In genomic region chr12:56781196-56781595, GRCm38 (mm10) we compare ENCODE assay signal across 13 mouse cellular contexts.
A peak's percentile ranks its signal among the peaks of the same experiment; 100 is the strongest.
DNase-seq lines count a peak whose midpoint lies in the region; ATAC-seq and TF ChIP-seq lines count a peak whose summit lies in the region.
"Had no signal": no experiment of that assay in that cellular context is flagged by ENCODE, and none has a peak within 500 bp of the region (broad histone marks: within the 10 kb centered on the region; RNA-seq: fewer than 3 reads in every experiment).

No protein-coding gene starts in this region.

- TF ChIP-seq EP300 in heart, adult 2 months (IDR thresholded peaks at IDR 0.05; ENCODE audit: insufficient read depth, low read depth, low read length), result no peak

- no peaks in the 10 kb centered on the region for H3K79me2 ChIP-seq in heart, adult 2 months (replicated peaks; ENCODE audit: control insufficient read depth, insufficient read depth, low read length)

- TF ChIP-seq POLR2A in heart, adult 2 months (IDR thresholded peaks at IDR 0.05; ENCODE audit: insufficient read depth, low read depth, low read length), result no peak
- TF ChIP-seq POLR2A in lung, adult 2 months (IDR thresholded peaks at IDR 0.05; ENCODE audit: borderline replicate concordance, extremely low read depth, low read depth, low read length), result no peak
- TF ChIP-seq POLR2A in brain, embryonic 14.5 days (IDR thresholded peaks at IDR 0.05; ENCODE audit: borderline replicate concordance, extremely low read depth, insufficient read depth, insufficient read length, poor library complexity, severe bottlenecking), result no peak

- no peaks in the 10 kb centered on the region for H3K9me3 ChIP-seq in heart, embryonic 16.5 days (replicated peaks; ENCODE audit: control insufficient read depth, low read length)
- H3K9me3 ChIP-seq: forebrain, embryonic 13.5 days; heart, embryonic 15.5 days; liver, embryonic 15.5 days; stomach, embryonic 15.5 days had no signal

- no peaks in the 10 kb centered on the region for H3K27me3 ChIP-seq in heart, embryonic 16.5 days (ENCODE audit: control insufficient read depth, insufficient read depth, low read length)
- H3K27me3 ChIP-seq in heart, adult 2 months (ENCODE audit: control insufficient read depth, insufficient read depth, low read length), result no peaks in the 10 kb centered on the region
- H3K27me3 ChIP-seq: forebrain, embryonic 13.5 days; heart, embryonic 15.5 days; liver, embryonic 15.5 days; stomach, embryonic 15.5 days had no signal

- ATAC-seq in heart, embryonic 16.5 days (replicated peaks; ENCODE audit: extremely low read depth, insufficient read depth, low FRiP score), result 0 out of 2 replicates have a peak, but pooled peaks have one; percentile 23
- ATAC-seq: forebrain, embryonic 13.5 days had no signal

- H3K4me2 ChIP-seq in heart, embryonic 16.5 days (ENCODE audit: low read depth, low read length), result no peak overlapping the region
- H3K4me2 ChIP-seq: forebrain, embryonic 13.5 days; heart, embryonic 15.5 days; liver, embryonic 15.5 days; stomach, embryonic 15.5 days had no signal

- no peaks in the 10 kb centered on the region for H3K4me1 ChIP-seq in heart, embryonic 16.5 days (ENCODE audit: control insufficient read depth, insufficient read depth, low read length)
- H3K4me1 ChIP-seq in heart, adult 2 months (ENCODE audit: control insufficient read depth, insufficient read depth, low read length), result no peaks in the 10 kb centered on the region
- H3K4me1 ChIP-seq in lung, adult 2 months (ENCODE audit: control insufficient read depth, insufficient read depth, low read length), result no peaks in the 10 kb centered on the region
- H3K4me1 ChIP-seq: forebrain, embryonic 13.5 days; heart, embryonic 15.5 days; liver, embryonic 15.5 days; stomach, embryonic 15.5 days had no signal

- H3K9ac ChIP-seq in heart, embryonic 16.5 days (ENCODE audit: low read length), result no peak overlapping the region
- no peak overlapping the region for H3K9ac ChIP-seq in heart, adult 2 months (ENCODE audit: low read depth, low read length)
- H3K9ac ChIP-seq: forebrain, embryonic 13.5 days; heart, embryonic 15.5 days; liver, embryonic 15.5 days; stomach, embryonic 15.5 days had no signal

- H3K4me3 ChIP-seq in heart, embryonic 16.5 days (ENCODE audit: low read length), result no peak overlapping the region
- H3K4me3 ChIP-seq in heart, adult 2 months, result no peak overlapping the region
- H3K4me3 ChIP-seq in lung, adult 2 months (replicated peaks; ENCODE audit: extremely low read depth, low read depth, low read length), result no peak overlapping the region
- H3K4me3 ChIP-seq: forebrain, embryonic 13.5 days; heart, embryonic 15.5 days; liver, embryonic 15.5 days; stomach, embryonic 15.5 days had no signal

- no peak for TF ChIP-seq CTCF in heart, adult 2 months (IDR thresholded peaks at IDR 0.05)
- no peak for TF ChIP-seq CTCF in lung, adult 2 months (IDR thresholded peaks at IDR 0.05; ENCODE audit: insufficient read depth, low read length)
- TF ChIP-seq CTCF in brain, embryonic 14.5 days (IDR thresholded peaks at IDR 0.05; ENCODE audit: borderline replicate concordance, extremely low read depth, insufficient read depth, insufficient read length), result no peak

- H3K36me3 ChIP-seq in heart, embryonic 16.5 days (ENCODE audit: control insufficient read depth, insufficient read depth), result no peaks in the 10 kb centered on the region
- H3K36me3 ChIP-seq in heart, adult 2 months (ENCODE audit: control insufficient read depth, insufficient read depth, low read length), result no peaks in the 10 kb centered on the region
- H3K36me3 ChIP-seq: heart, embryonic 15.5 days; liver, embryonic 15.5 days; stomach, embryonic 15.5 days had no signal

- DNase-seq in heart, adult 2 months, result no peak
- DNase-seq in lung, postnatal 10 days, result peak; percentile 16
- DNase-seq in lung, adult 2 months, result no peak
- peak; percentile 14 for DNase-seq in brain, embryonic 14.5 days (ENCODE audit: low read depth)
- DNase-seq in skeletal muscle tissue, adult 2 months (ENCODE audit: low read depth, low spot score), result peak; percentile 10
- DNase-seq in embryo, embryonic 11 days, result no peak
- DNase-seq: adrenal gland, postnatal 14 days; thymus, postnatal 25 days had no signal

- no peak overlapping the region for H3K27ac ChIP-seq in heart, embryonic 16.5 days (ENCODE audit: low read length)
- no peak overlapping the region for H3K27ac ChIP-seq in heart, adult 2 months
- H3K27ac ChIP-seq: forebrain, embryonic 13.5 days; heart, embryonic 15.5 days; liver, embryonic 15.5 days; stomach, embryonic 15.5 days had no signal

- WGBS in heart, embryonic 16.5 days, result 67% methylated on average over 5 of the region's 5 CpGs
- WGBS in heart, adult 2 months, result 51% methylated on average over 5 of the region's 5 CpGs
- WGBS in lung, adult 2 months, result 63% methylated on average over 5 of the region's 5 CpGs

- intact Hi-C loops in heart, adult 2 months (cut with DNase I), result no loop called here

Comparison
In these comparisons a context has a peak if more than half of its experiments do, and no peak if none do; other contexts are left out.
1. DNase-seq: peak in lung, postnatal 10 days (single experiment), brain, embryonic 14.5 days (single experiment) and skeletal muscle tissue, adult 2 months (single experiment); none in heart, adult 2 months (0 of 2), lung, adult 2 months (single experiment) and embryo, embryonic 11 days (single experiment).